Comparison of ENCODE assay signal across 8 mouse cellular contexts in genomic region chr11:84827901-84828503, GRCm38 (mm10). TPM values are rescaled to one million over a fixed set of nuclear protein-coding genes. Genes with fewer than 3 reads are reported as not detected.
DNase-seq lines count a peak whose midpoint lies in the region; ATAC-seq lines count a peak whose summit lies in the region.

No protein-coding gene starts in this region.

- ATAC-seq in lung, embryonic 15.5 days (ENCODE audit: borderline replicate concordance, extremely low read depth, low FRiP score, low TSS enrichment) = no peak
- 0 out of 2 replicates have a peak, but pooled peaks have one; percentile 6 for ATAC-seq in forebrain, embryonic 11.5 days (replicated peaks; ENCODE audit: low FRiP score)
- ATAC-seq in limb, embryonic 11.5 days (ENCODE audit: insufficient number of reproducible peaks, low FRiP score, low TSS enrichment, low read depth) = no peak
- ATAC-seq in neural tube, embryonic 15.5 days (ENCODE audit: low FRiP score) = no peak
- no peak for ATAC-seq in monocyte, adult 5-6 weeks (replicated peaks; ENCODE audit: insufficient number of reproducible peaks, low FRiP score, low TSS enrichment, poor library complexity, severe bottlenecking)
- ATAC-seq in cerebellum, adult (ENCODE audit: insufficient number of reproducible peaks, low FRiP score, low TSS enrichment) = no peak

- no peaks in the 10 kb centered on the region for H3K27me3 ChIP-seq in lung, embryonic 15.5 days
- H3K27me3 ChIP-seq in forebrain, embryonic 11.5 days (ENCODE audit: control insufficient read depth, insufficient read depth, low read length) = no peaks in the 10 kb centered on the region
- H3K27me3 ChIP-seq in limb, embryonic 11.5 days (ENCODE audit: control insufficient read depth, insufficient read depth, low read length) = no peaks in the 10 kb centered on the region
- H3K27me3 ChIP-seq in neural tube, embryonic 15.5 days (replicated peaks) = no peaks in the 10 kb centered on the region

- 0 out of 2 replicates have a peak overlapping the region, but pooled peaks have one; percentile 42 for H3K27ac ChIP-seq in lung, embryonic 15.5 days
- H3K27ac ChIP-seq in forebrain, embryonic 11.5 days (ENCODE audit: low read depth, low read length) = no peak overlapping the region
- H3K27ac ChIP-seq in limb, embryonic 11.5 days (replicated peaks; ENCODE audit: low read depth, low read length) = no peak overlapping the region
- peak overlapping the region; percentile 77; the same call in 1 of the 2 replicates for H3K27ac ChIP-seq in neural tube, embryonic 15.5 days (replicated peaks)

- H3K4me3 ChIP-seq in lung, embryonic 15.5 days = peak overlapping the region; percentile 69
- H3K4me3 ChIP-seq in forebrain, embryonic 11.5 days (ENCODE audit: low read depth, low read length) = peak overlapping the region; percentile 65
- peak overlapping the region; percentile 65 for H3K4me3 ChIP-seq in limb, embryonic 11.5 days (ENCODE audit: low read depth, low read length)
- H3K4me3 ChIP-seq in neural tube, embryonic 15.5 days (replicated peaks) = peak overlapping the region; percentile 62

- peak overlapping the region; percentile 75 for H3K4me2 ChIP-seq in lung, embryonic 15.5 days
- peak overlapping the region; percentile 99 for H3K4me2 ChIP-seq in forebrain, embryonic 11.5 days (ENCODE audit: low read depth, low read length, severe bottlenecking)
- peak overlapping the region; percentile 92 for H3K4me2 ChIP-seq in limb, embryonic 11.5 days (ENCODE audit: low read depth, severe bottlenecking)
- H3K4me2 ChIP-seq in neural tube, embryonic 15.5 days = peak overlapping the region; percentile 92

- peaks cover 17% of the 10 kb centered on the region for H3K4me1 ChIP-seq in lung, embryonic 15.5 days
- no peaks in the 10 kb centered on the region; the same call in 1 of the 2 replicates for H3K4me1 ChIP-seq in forebrain, embryonic 11.5 days (replicated peaks; ENCODE audit: control insufficient read depth, insufficient read depth, low read length)
- H3K4me1 ChIP-seq in limb, embryonic 11.5 days (ENCODE audit: control insufficient read depth, insufficient read depth, low read length) = 0 out of 2 replicates have a peak, but pooled peaks cover 3% of the 10 kb centered on the region
- peaks cover 23% of the 10 kb centered on the region for H3K4me1 ChIP-seq in neural tube, embryonic 15.5 days

- WGBS in lung, embryonic 15.5 days = 49% methylated on average over 3 of the region's 3 CpGs
- 46% methylated on average over 3 of the region's 3 CpGs for WGBS in forebrain, embryonic 11.5 days
- 47% methylated on average over 3 of the region's 3 CpGs for WGBS in limb, embryonic 11.5 days
- WGBS in neural tube, embryonic 15.5 days = 45% methylated on average over 3 of the region's 3 CpGs

- no peak for DNase-seq in lung, postnatal 10 days
- DNase-seq in forebrain, embryonic 11.5 days (ENCODE audit: low spot score) = no peak
- no peak for DNase-seq in limb, embryonic 11.5 days (ENCODE audit: low spot score)
- no peak for DNase-seq in ovary, postnatal 14 days (ENCODE audit: low spot score)

- H3K9ac ChIP-seq in lung, embryonic 15.5 days = peak overlapping the region; percentile 64; the same call in 1 of the 2 replicates
- peak overlapping the region; percentile 72 for H3K9ac ChIP-seq in forebrain, embryonic 11.5 days (ENCODE audit: low read length)
- H3K9ac ChIP-seq in limb, embryonic 11.5 days (ENCODE audit: low read length) = no peak overlapping the region; the same call in 1 of the 2 replicates
- H3K9ac ChIP-seq in neural tube, embryonic 15.5 days (replicated peaks) = peak overlapping the region; percentile 67; the same call in 1 of the 2 replicates

- H3K9me3 ChIP-seq in lung, embryonic 15.5 days = no peaks in the 10 kb centered on the region
- no peaks in the 10 kb centered on the region for H3K9me3 ChIP-seq in forebrain, embryonic 11.5 days (ENCODE audit: control insufficient read depth, low read length)
- no peaks in the 10 kb centered on the region for H3K9me3 ChIP-seq in limb, embryonic 11.5 days (ENCODE audit: control insufficient read depth, low read length)
- H3K9me3 ChIP-seq in neural tube, embryonic 15.5 days (replicated peaks) = no peaks in the 10 kb centered on the region

- H3K36me3 ChIP-seq in lung, embryonic 15.5 days = peaks cover 19% of the 10 kb centered on the region
- H3K36me3 ChIP-seq in forebrain, embryonic 11.5 days (ENCODE audit: control insufficient read depth, insufficient read depth, low read length) = no peaks in the 10 kb centered on the region; the same call in 1 of the 2 replicates
- H3K36me3 ChIP-seq in limb, embryonic 11.5 days (ENCODE audit: control insufficient read depth, insufficient read depth, low read length) = peaks cover 6% of the 10 kb centered on the region; the same call in 1 of the 2 replicates
- H3K36me3 ChIP-seq in neural tube, embryonic 15.5 days = peaks cover 13% of the 10 kb centered on the region

RNA-seq across cellular contexts. Expression of gene Dhrs11, which starts 0.8 kb away (rescaled TPM):
- 14.2 and 14.7 TPM in 2 replicates for polyA plus RNA-seq in lung, embryonic 15.5 days (2015; fragmentation: Nextera tagmentation; extraction: Ambion mirVana)
- 12.6 TPM in 2 replicates for polyA plus RNA-seq in forebrain, embryonic 11.5 days (2014; fragmentation: Nextera tagmentation; extraction: Ambion mirVana)
- 11.2 and 13.9 TPM in 2 replicates for polyA plus RNA-seq in limb, embryonic 11.5 days (2014; fragmentation: Nextera tagmentation; extraction: Ambion mirVana)
- 11.8 and 16.2 TPM in 2 replicates for polyA plus RNA-seq in neural tube, embryonic 15.5 days (2015; fragmentation: Nextera tagmentation; extraction: Ambion mirVana)
- total RNA-seq in monocyte, adult 5-6 weeks (2017) = 10.3 to 11.0 TPM (median 10.3 TPM) in 3 replicates

RNA-seq across cellular contexts. Expression of gene Mrm1, which starts 8.7 kb away (rescaled TPM):
- 10.7 and 12.8 TPM in 2 replicates for polyA plus RNA-seq in lung, embryonic 15.5 days (2015; fragmentation: Nextera tagmentation; extraction: Ambion mirVana)
- 12.3 and 13.7 TPM in 2 replicates for polyA plus RNA-seq in forebrain, embryonic 11.5 days (2014; fragmentation: Nextera tagmentation; extraction: Ambion mirVana)
- 5.9 and 8.1 TPM in 2 replicates for polyA plus RNA-seq in limb, embryonic 11.5 days (2014; fragmentation: Nextera tagmentation; extraction: Ambion mirVana)
- 19.2 and 19.6 TPM in 2 replicates for polyA plus RNA-seq in neural tube, embryonic 15.5 days (2015; fragmentation: Nextera tagmentation; extraction: Ambion mirVana)
- total RNA-seq in monocyte, adult 5-6 weeks (2017) = 5.7 to 8.8 TPM (median 6.3 TPM) in 3 replicates

RNA-seq across cellular contexts. Expression of gene Ggnbp2, which starts 42.6 kb away (rescaled TPM):
- polyA plus RNA-seq in lung, embryonic 15.5 days (2015; fragmentation: Nextera tagmentation; extraction: Ambion mirVana) = 61.2 and 65.4 TPM in 2 replicates
- 68.3 and 68.7 TPM in 2 replicates for polyA plus RNA-seq in forebrain, embryonic 11.5 days (2014; fragmentation: Nextera tagmentation; extraction: Ambion mirVana)
- polyA plus RNA-seq in limb, embryonic 11.5 days (2014; fragmentation: Nextera tagmentation; extraction: Ambion mirVana) = 69.3 and 69.8 TPM in 2 replicates
- polyA plus RNA-seq in neural tube, embryonic 15.5 days (2015; fragmentation: Nextera tagmentation; extraction: Ambion mirVana) = 76.2 and 81.4 TPM in 2 replicates
- 317 to 399 TPM (median 347 TPM) in 3 replicates for total RNA-seq in monocyte, adult 5-6 weeks (2017)

RNA-seq across cellular contexts. Expression of gene Myo19, which starts 51.9 kb away (rescaled TPM):
- 8.7 and 9.0 TPM in 2 replicates for polyA plus RNA-seq in lung, embryonic 15.5 days (2015; fragmentation: Nextera tagmentation; extraction: Ambion mirVana)
- polyA plus RNA-seq in forebrain, embryonic 11.5 days (2014; fragmentation: Nextera tagmentation; extraction: Ambion mirVana) = 11.8 and 13.6 TPM in 2 replicates
- polyA plus RNA-seq in limb, embryonic 11.5 days (2014; fragmentation: Nextera tagmentation; extraction: Ambion mirVana) = 12.3 and 13.4 TPM in 2 replicates
- polyA plus RNA-seq in neural tube, embryonic 15.5 days (2015; fragmentation: Nextera tagmentation; extraction: Ambion mirVana) = 4.7 and 7.2 TPM in 2 replicates
- total RNA-seq in monocyte, adult 5-6 weeks (2017) = 0.75 to 4.2 TPM (median 1.2 TPM) in 3 replicates

RNA-seq across cellular contexts. Expression of gene Pigw, which starts 52.1 kb away (rescaled TPM):
- polyA plus RNA-seq in lung, embryonic 15.5 days (2015; fragmentation: Nextera tagmentation; extraction: Ambion mirVana) = 2.8 and 3.6 TPM in 2 replicates
- 3.7 and 3.9 TPM in 2 replicates for polyA plus RNA-seq in forebrain, embryonic 11.5 days (2014; fragmentation: Nextera tagmentation; extraction: Ambion mirVana)
- 3.1 and 3.2 TPM in 2 replicates for polyA plus RNA-seq in limb, embryonic 11.5 days (2014; fragmentation: Nextera tagmentation; extraction: Ambion mirVana)
- 2.7 and 2.9 TPM in 2 replicates for polyA plus RNA-seq in neural tube, embryonic 15.5 days (2015; fragmentation: Nextera tagmentation; extraction: Ambion mirVana)
- total RNA-seq in monocyte, adult 5-6 weeks (2017) = 3.2 to 5.0 TPM (median 4.7 TPM) in 3 replicates

Comparison
In these comparisons a context has a peak if more than half of its experiments do, and no peak if none do; other contexts are left out.
1. H3K27ac ChIP-seq: peak in lung, embryonic 15.5 days (single experiment) and neural tube, embryonic 15.5 days (single experiment); none in forebrain, embryonic 11.5 days (single experiment) and limb, embryonic 11.5 days (single experiment).
2. Peak in every context shown above with its lines, with median percentiles within 50 percentile points of each other: H3K4me2 ChIP-seq and H3K4me3 ChIP-seq.